Mouse (Mus musculus): ENCODE results near the gene Gm21677. TPM values are rescaled to one million over a fixed set of nuclear protein-coding genes. Genes with fewer than 3 reads are reported as not detected.
"Not testable (repeated sequence)": the region's sequence is repeated elsewhere in the genome, so short reads cannot be mapped to it uniquely, and the experiment has no call there.

The Gm21677 gene
- total RNA-seq (2021), result not detected
- long read RNA-seq, experiment 1, result 0 reads
- long read RNA-seq, experiment 2, result 0 reads

- intact Hi-C loops (cut with DNase I); DNase-seq: not testable (repeated sequence)
Observed at GRCm38 (mm10) chrY:3306349-3306748, at the start of gene Gm21677. TSS of gene Gm21677 (minus strand) at chrY:3306449.

GRCm38 (mm10) chrY:3345229-3345628, 39.0 kb upstream of the Gm21677 start, which contains the start of gene Gm21693:
TSS of gene Gm21693 (minus strand) at chrY:3345329.
- intact Hi-C loops (cut with DNase I); DNase-seq: not testable (repeated sequence)

DNA sequence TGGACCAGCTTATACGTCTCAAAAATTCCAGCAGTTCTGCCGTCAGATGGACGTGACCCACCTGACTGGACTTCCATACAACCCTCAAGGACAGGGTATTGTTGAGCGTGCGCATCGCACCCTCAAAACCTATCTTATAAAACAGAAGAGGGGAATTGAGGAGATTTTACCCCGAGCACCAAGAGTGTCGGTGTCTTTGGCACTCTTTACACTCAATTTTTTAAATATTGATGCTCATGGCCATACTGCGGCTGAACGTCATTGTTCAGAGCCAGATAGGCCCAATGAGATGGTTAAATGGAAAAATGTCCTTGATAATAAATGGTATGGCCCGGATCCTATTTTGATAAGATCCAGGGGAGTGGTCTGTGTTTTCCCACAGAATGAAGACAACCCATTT, 34.4 kb upstream of the Gm21677 start:
- DNase-seq; intact Hi-C loops (cut with DNase I): not testable (repeated sequence)

Other genes with a start within 250 kb of the Gm21677 start
- gene Gm21693, start 38.9 kb upstream of the Gm21677 start, total RNA-seq (2021), result not detected
- not detected for gene Gm21704, start 103.7 kb upstream of the Gm21677 start, total RNA-seq (2021)
- gene Gm21708, start 103.7 kb upstream of the Gm21677 start, total RNA-seq (2021), result not detected